Mouse (Mus musculus) cerebellum, postnatal 4 days (tissue): ENCODE data around the gene Fam50b.

Experiments
- DNase-seq, 2 experiments: peaks; one replicate each; pipeline ENCODE4 v3.0.0; 2022; ENCODE audit warnings: low spot score in 2 of 2, mixed read lengths in 1 of 2

Gene Fam50b

GRCm38 (mm10) chr13:34793816-34794215 lies 59.2 kb downstream of the Fam50b start:
- peak in 1 of 2 experiments; percentile 53 for DNase-seq

DNA sequence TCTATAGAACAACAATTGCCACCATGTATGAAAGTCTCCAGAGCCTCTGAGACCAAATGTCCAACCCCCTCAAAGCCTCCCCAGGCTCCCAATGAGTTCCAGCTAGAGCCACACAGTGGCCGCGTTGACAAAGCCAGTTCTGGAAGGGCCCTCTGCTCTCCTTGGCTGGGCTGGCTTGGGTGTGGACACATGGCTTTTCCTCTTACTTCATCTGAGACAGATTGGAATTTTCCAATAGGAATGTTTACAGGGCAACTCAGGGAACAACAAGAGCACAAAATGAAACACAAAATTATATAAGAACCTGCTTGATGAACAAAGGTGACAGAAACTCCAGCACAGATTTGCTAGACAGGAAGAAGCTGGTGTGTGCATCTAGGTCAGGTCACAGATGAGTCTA lies 59.8 kb downstream of the Fam50b start:
- no peak for DNase-seq
